1 mouse cellular context compared by ENCODE assay signal in genomic region chr2:181239261-181239660, GRCm38 (mm10).
TF ChIP-seq lines count a peak whose summit lies in the region.

No protein-coding gene starts in this region.

TF ChIP-seq in CH12.LX, 34 proteins besides CTCF, POLR2A, EP300 and RAD21:
- TF ChIP-seq IRF4 (IDR thresholded peaks at IDR 0.05; ENCODE audit: low read depth, low read length) (0 out of 2 replicates have a peak, but pooled peaks have one; percentile 15), HCFC1 (IDR thresholded peaks at IDR 0.05; ENCODE audit: low read depth, low read length) (no peak)
TF ChIP-seq in CH12.LX: peak in this region for 1.
